Mouse (Mus musculus): ENCODE data around the gene Tbc1d10b. TPM values are rescaled to one million over a fixed set of nuclear protein-coding genes. Genes with fewer than 3 reads are reported as not detected.

Gene Tbc1d10b
- total RNA-seq, 2 experiments from 2014 or later, result 28.8 to 29.1 TPM

GRCm38 (mm10) chr7:127210266-127210665 is 2.0 kb upstream of the Tbc1d10b start:
- DNase-seq (ENCODE audit: low spot score), result no peak
- intact Hi-C loops (cut with DNase I), result no loop called here

DNA sequence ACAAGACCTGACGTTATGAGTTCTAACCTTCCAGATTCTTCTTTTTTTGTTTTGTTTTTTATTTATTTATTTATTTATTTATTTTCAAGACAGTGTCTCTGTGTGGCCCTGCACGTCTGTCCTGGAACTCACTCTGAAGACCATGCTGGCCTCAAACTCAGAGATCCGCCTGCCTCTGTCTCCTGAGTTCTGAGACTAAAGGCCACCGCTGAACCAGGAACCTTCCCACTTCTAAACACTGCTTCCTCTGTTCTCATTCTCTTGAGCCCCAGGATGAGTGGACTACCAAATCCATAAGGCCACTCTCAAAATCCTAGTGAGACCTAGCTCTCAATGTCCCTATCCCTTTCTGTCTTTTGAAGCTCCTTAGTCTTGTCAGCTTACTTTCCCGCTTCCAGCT is 1.6 kb upstream of the Tbc1d10b start:
- intact Hi-C loops (cut with DNase I), result no loop called here
- DNase-seq (ENCODE audit: low spot score), result no peak

DNA sequence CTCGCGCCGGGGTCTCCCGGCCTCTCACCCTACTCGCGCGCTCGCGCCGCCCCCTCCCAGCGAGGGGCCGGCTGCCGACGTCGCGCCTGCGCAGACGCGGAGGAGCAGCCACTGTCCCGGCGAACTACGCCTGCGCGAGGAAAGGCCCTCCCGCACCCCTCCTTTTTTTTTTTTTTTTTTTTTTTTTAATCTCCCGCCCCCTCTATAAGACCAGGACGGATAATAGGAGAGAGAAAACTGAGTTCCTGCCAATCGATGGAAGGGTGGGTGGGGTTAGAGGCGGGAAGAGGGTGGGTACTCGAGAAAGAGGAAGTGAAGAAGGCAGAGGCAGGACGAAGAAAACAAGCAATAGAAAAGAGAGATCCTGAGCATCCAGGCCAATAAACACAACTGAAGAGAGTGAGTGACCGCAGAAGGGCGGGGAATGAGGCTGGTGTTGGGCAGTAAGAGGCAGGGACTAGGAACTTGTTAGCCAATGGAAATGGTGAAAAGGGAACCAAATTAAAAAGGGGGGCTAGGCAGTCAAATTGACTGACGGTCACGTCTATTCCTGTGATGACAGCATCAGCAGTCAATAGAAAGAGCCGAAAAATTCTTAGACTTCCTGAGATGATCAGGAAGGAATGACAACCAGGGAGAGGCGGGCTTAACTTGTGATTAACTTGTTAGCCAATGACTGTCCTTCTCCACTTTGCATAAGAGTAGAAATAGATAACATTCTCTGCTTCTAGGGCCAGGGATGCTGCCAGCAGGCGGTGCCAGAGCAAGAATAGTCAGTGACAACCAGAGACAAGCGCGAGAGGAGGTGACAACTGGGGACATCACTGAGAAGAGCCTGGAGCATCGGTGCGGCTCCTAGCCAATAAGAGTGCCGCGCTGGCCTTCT is 528 bp upstream of the Tbc1d10b start, which contains the start of gene Mylpf:
Gene Mylpf (plus strand): TSS at position 338 of the 886 bp plus-strand sequence.
- intact Hi-C loops (cut with DNase I), result no loop called here
- peak; percentile 94 for DNase-seq (ENCODE audit: low spot score)

GRCm38 (mm10) chr7:127207374-127208294 is 634 bp downstream of the Tbc1d10b start:
- no peak for DNase-seq (ENCODE audit: low spot score)

DNA sequence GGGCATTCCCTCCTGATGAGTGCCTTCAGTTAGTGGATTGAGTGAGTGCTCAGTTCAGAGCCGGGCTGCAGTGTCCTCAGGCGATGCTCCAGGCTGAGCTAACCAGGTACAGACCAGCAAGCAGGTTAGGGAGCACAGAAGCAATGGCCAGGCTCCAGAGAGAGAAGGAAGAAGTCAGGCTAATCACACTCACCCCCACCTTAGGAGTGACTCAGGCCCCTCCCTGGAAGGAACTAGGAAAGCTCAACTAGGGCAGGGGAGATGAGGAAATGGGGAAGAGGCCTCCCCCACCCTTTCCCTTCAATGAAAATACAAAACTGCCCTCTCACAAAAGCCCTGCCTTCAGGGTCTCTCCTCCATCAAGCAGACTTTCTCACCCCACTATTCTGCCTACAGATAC is 1.7 kb downstream of the Tbc1d10b start:
- intact Hi-C loops (cut with DNase I), result no loop called here
- DNase-seq (ENCODE audit: low spot score), result no peak

More at GRCm38 (mm10) chr7:127207374-127208294, 634 bp downstream of the Tbc1d10b start:
- intact Hi-C loops (cut with DNase I), result no loop called here

GRCm38 (mm10) chr7:127196484-127196883 is 11.8 kb downstream of the Tbc1d10b start:
- DNase-seq (ENCODE audit: low spot score), result no peak
- intact Hi-C loops (cut with DNase I), result no loop called here

DNA sequence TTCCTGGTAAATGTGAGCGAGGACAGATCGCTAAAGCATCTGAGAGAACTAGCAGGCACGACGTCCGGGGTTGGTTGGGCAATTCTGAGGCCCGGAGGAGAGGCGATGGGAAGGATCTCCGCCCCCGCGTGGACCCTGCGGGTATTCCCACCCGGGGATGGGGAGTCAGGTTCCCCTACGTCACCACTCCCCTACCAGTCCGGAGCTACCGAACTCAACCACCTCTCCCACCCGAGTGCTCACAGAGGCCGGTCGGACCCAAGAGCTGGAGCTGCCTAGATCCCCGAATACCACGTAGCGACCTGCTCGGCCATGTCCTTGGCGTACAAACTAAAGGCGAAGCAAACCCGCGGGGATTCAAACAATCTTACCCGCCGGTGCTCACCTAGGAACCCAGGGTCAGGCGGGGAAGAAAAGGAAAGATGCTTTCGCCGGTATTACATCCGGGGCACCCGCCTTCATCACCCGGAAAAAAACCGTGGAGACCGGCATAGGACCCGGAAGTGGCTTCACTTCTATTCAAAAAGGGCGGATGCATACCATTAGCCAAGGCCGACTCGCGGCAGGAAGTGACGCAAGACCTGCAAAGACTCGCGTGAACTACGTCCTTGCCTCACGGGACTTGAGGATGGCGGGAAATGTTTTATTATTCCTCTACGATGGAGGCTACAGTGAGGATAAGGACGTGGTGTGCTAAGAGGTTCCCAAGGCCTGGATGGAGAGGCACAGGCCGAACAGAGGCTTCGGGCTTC is 12.5 kb downstream of the Tbc1d10b start, which contains the start of gene Cd2bp2:
Gene Cd2bp2 (minus strand): TSS at position 507 of the 752 bp plus-strand sequence.
- intact Hi-C loops (cut with DNase I), result no loop called here
- DNase-seq (ENCODE audit: low spot score), result peak; percentile 92

GRCm38 (mm10) chr7:127194633-127195029 is 13.6 kb downstream of the Tbc1d10b start:
- DNase-seq (ENCODE audit: low spot score), result no peak

DNA sequence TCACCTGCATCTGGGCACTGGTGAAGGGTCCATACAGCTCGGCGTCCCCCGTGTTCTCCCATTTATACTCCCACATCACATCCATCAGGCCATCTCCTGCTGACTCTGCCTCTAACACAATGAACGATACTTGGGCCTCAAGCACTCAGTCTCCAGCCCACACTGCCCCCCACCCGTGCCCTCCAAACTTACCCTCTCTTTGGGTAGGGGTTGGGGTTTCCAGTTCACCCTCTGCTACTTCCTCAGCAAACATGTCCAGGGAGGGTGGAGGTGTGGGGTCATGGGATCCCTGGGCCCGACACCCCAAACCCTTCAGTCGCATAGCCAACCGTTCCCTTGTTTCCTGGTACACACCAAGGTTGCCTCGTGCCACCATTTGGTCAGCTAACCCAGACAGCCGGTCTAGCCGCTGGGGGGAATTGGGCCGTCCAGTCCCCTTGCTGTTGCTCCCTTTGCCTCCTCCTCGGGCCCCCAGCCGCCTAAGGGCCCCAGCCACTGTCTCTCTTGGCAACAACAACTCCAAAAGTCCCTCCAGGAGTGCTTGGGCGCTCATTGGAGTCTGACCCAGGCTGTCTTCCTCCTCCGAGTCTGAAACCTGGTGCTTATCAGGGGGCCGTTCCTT is 14.1 kb downstream of the Tbc1d10b start:
- intact Hi-C loops (cut with DNase I), result no loop called here

More at GRCm38 (mm10) chr7:127194633-127195029, 13.6 kb downstream of the Tbc1d10b start:
- intact Hi-C loops (cut with DNase I), result no loop called here

DNA sequence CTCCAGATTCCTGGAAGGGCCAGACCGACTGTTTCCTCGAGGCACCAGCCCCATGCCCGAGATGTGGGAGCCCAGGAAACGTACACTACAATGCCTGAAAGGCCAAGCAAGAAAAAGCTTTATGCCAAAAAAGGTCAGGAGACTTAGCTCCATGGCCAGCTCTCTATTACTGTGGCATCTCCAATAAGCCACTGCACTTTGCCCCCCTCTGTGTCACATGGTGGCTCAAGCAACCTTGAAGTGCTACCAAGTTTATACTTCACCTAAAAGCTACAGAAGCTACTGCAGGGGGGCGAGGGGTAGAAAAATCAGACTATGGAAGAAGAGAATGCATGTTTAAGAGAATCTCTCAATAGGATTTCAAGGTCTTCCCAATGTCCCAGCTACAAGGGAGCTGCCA is 15.3 kb downstream of the Tbc1d10b start:
- intact Hi-C loops (cut with DNase I), result no loop called here
- DNase-seq (ENCODE audit: low spot score), result no peak

More for the DNA sequence above, 14.1 kb downstream of the Tbc1d10b start:
- no peak for DNase-seq (ENCODE audit: low spot score)

DNA sequence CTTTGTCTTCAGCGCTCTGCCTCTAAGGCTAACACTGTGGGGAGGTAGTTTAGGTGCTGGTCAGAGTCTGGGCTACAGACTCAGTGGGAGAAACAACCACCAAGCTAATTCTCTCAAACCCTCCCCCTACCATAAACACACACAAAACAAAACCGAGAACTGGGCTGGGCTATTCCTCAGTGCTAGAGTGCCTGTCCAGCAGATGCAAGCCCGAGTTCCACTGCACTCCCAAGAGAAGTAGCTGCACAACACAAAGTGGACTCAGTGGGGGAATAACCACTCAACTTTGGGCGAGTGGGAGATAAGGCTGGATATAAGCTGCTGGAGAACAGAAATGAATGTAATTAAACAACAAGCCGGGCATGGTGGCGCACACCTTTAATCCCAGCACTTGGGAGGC is 17.6 kb downstream of the Tbc1d10b start:
- DNase-seq (ENCODE audit: low spot score), result no peak
- intact Hi-C loops (cut with DNase I), result no loop called here

DNA sequence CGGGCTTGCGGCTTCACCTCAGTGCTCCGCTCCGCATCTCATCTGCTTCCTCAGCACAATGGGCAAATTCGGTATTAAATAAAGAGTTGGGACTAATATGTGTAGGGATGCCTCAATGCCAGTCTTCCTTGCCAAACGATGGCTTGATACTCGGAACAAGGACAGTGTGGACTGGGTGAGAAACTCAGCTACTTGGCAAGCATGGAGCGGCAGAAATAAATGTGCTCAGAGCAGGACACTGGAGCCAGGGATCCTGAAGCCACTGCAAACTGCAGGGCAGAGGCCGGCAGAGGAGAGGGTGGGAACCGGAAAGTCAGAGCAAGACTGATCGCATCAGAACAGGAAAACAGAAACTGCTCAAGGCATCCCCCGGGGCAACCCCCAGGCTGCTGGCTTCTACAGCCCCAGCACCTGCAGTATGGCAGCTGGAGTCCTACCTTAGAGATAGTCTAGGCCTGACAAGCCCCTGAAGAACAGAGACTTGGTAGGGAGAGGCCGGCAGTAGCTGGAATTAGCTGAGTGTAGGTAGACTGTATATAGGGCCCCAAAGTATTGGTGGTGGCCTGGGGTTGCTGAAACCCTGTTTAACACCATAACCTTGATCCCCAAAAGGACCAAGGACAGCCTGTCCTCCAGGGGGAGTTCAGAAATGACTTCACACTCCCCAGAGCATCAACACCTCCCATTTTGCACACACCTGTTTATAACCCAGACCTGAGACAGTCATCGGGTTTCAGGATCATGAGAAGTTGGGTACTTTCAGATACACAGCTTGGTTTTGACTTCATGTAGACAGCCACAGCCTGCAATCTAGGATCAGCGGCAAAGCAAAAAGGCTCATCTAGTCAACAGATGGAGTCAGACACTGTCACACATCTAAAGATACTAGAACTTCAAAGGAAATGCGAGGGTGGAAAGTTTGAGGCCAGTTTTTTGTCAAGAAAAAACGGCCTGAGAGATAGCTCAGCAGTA is 19.7 kb downstream of the Tbc1d10b start:
- intact Hi-C loops (cut with DNase I), result loop anchor here (10.0 kb wide), 1 partner anchor 134 kb away; no protein-coding TSS in a partner anchor

GRCm38 (mm10) chr7:127187351-127187750 is 20.9 kb downstream of the Tbc1d10b start:
- DNase-seq (ENCODE audit: low spot score), result no peak

More for the DNA sequence above, 19.7 kb downstream of the Tbc1d10b start:
- DNase-seq (ENCODE audit: low spot score), result no peak

GRCm38 (mm10) chr7:127185601-127186000 is 22.7 kb downstream of the Tbc1d10b start:
- no peak for DNase-seq (ENCODE audit: low spot score)
- intact Hi-C loops (cut with DNase I), result loop anchor here (10.0 kb wide), 1 partner anchor 131 kb away; no protein-coding TSS in a partner anchor

More at GRCm38 (mm10) chr7:127187351-127187750, 20.9 kb downstream of the Tbc1d10b start:
- intact Hi-C loops (cut with DNase I), result loop anchor here (10.0 kb wide), 1 partner anchor 133 kb away; no protein-coding TSS in a partner anchor

DNA sequence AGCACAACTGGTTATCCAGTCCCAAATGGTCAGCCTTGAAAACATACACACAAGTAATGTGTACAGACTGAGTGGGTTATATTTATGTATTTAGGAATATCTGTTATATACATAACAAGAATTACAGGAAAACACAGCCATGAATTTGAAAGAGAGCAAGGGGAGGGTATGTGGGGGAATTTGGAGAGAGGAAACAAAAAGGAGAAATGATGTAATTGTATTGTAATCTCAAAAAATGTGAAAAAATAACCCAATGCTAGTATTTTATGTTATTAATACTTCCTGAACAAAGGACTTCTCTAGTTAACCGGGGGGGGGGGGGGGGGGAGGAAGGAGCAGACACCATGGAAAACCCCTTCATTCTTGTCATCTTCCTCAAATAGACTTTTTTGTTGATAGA is 23.5 kb downstream of the Tbc1d10b start:
- DNase-seq (ENCODE audit: low spot score), result no peak
- intact Hi-C loops (cut with DNase I), result loop anchor here (10.0 kb wide), 1 partner anchor 130 kb away; no protein-coding TSS in a partner anchor

DNA sequence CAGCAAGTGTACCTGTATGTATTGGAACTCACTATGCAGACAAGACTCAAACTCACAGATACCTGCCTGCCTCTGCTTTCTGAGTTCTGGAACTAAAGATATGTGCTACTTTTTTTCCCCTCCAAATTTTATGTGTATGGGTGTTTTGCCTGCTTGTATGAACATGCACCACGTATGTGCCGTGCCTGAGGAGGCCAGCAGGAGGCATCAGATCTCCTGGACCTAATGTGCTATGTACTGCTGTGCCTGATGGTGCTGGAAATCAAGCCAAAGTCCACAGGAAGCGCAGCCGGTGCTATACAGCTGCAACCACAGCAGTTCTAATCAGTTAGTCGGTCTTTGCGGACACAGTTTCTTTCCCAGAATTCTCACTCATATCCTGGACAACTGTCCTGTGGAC is 24.4 kb downstream of the Tbc1d10b start:
- no peak for DNase-seq (ENCODE audit: low spot score)
- intact Hi-C loops (cut with DNase I), result loop anchor here (10.0 kb wide), 1 partner anchor 129 kb away; no protein-coding TSS in a partner anchor

- intact Hi-C loops (cut with DNase I), result loop anchor here (10.0 kb wide), 1 partner anchor 129 kb away; no protein-coding TSS in a partner anchor
- no peak for DNase-seq (ENCODE audit: low spot score)
Observed at GRCm38 (mm10) chr7:127183345-127183744, 24.9 kb downstream of the Tbc1d10b start.

Measured in heart, postnatal 25 days (tissue).